Mouse (Mus musculus) layer of hippocampus, adult 9-10 months (tissue): ENCODE measurements around the gene Clec3b.

ENCODE experiments used
- DNase-seq: peaks from one replicate; pipeline ENCODE4 v3.0.0; 2022; ENCODE audit warnings: low spot score

Gene Clec3b

DNA sequence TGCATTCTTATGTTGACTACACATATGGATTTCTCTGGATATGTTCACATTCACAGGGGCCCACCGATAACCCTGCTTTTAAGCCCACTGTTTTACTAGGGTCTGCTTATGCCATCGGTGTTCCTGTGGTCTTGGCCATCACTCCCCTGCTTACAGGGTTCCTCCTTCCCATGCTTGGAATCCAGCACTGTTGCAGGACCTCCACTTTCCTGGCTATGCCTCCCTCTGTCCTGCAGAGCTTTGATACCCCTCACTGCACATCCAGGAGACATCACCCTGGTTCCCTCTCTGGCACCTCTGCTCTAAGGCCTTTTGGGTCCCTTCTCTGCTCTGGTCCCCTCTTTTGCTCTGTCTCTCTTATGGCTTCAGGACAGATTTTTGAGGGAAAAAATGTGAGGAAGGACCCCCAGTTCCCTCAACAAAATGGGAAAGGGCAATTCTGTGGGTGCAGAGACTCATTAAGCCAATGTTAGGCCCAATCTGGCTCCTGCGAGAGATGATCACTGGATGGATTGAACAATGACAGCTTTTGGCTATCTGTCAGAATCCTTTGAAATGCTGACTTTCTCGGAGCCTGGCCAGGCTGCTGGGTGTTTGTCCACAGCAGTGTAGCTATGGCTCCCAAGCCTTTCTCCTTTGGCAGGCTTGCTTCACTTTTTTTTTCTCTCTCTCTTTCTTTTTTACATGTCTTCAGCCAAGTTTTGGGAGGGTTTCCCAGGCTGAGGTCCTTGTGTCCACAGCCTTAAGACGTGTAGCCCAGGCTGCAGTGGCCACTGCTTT lies at the start of gene Clec3b:
Gene Clec3b (plus strand): TSS at position 706 of the 780 bp plus-strand sequence.
- no peak for DNase-seq

DNA sequence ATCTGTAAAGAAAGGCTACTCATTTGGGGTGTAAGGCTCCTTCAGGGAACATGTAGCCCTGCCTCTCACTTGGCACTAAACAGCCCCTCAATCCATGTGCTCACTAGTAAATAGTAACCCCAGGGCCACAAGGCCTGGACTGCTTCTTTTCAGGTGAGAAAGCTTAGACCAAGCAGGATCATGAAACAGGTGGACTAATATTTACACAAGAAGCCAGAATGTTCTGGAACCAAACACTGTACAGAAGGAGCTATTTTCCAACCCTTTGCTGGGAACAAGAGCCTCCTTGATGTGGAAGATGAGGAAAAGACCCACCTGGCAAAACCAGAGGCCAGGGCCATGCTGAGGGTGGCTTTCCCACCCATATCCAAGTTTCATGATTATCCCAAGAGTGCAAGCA lies 47.3 kb upstream of the Clec3b start:
- DNase-seq: no peak

DNA sequence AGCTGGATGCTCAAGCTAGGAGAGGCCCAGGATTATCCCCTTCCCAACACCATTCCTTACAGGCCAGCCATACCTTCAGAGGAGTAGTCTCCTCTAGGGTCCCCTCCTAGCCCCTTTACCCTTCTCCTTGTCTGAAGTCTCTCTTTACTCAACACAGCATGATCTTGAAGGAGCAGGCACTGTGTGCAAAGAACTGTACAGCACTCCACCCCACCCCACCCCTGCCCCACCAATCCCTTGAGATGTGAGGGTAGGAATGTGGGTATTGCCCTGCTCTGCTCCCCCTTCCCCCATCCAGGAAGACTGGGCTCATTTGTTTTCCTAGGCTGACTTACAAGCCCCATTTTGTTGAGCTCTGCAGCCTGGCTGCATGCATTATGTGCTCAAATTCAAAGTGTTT lies 46.4 kb upstream of the Clec3b start:
- DNase-seq: no peak

DNA sequence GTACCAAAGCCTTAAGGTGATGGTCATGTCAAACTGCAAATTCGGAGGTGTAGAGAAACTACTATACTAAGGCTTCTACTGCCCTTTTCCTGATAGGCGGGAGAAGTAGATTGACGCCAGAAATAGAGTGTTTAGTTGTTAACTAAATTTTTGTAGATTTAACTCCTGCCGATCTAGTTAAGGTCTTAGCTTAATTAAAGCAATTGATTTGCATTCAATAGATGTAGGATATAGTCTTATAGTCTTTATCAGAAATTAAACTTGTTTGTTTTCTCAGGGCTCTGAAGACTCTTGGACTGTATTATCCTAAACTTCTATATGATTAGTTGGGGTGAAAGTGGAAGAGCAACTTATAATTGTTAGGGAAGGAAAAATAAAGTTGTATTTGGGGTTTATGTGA lies 43.6 kb upstream of the Clec3b start:
- DNase-seq: no peak

DNA sequence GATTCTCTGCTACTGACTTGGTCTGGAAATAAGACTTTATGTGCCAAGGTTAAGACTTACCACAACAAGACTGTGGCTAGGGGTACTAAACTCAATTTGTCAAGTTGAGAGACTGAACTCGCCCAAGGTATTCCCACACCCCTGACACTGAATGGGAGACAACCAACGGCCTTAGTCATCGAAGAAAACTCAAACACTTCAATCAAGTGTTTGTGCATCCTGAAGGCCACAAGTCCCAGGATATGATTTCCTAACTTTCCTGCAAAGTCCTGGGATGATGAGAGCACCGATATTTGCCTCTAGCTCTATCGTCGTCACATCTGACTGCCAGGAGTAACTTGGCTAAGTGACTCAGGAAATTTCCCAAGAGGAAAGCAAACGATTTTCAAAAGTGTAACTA lies 41.6 kb upstream of the Clec3b start:
- DNase-seq: no peak

DNA sequence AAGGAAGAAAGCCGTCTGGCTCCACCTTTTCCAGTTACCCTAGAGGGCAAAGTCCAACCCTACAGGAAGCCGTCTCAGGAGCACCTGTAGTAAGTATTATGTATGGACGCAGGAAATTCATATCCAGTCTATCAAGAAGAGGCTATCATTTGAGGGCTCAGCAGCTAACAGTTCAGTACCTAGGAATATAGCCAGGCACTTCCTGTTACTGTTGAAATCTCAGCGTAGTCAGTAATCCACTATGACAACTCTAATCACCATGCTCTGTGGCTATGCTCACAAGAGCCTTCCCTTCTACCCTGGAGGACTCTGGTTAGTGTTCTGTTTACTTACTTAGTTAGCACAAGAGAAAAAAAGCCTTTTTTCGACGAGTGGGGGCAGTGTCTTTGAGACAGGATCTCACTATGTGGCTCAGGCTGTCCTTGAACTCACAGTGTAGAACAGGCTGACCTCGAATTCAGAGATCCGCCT lies 39.0 kb upstream of the Clec3b start:
- DNase-seq: no peak

DNA sequence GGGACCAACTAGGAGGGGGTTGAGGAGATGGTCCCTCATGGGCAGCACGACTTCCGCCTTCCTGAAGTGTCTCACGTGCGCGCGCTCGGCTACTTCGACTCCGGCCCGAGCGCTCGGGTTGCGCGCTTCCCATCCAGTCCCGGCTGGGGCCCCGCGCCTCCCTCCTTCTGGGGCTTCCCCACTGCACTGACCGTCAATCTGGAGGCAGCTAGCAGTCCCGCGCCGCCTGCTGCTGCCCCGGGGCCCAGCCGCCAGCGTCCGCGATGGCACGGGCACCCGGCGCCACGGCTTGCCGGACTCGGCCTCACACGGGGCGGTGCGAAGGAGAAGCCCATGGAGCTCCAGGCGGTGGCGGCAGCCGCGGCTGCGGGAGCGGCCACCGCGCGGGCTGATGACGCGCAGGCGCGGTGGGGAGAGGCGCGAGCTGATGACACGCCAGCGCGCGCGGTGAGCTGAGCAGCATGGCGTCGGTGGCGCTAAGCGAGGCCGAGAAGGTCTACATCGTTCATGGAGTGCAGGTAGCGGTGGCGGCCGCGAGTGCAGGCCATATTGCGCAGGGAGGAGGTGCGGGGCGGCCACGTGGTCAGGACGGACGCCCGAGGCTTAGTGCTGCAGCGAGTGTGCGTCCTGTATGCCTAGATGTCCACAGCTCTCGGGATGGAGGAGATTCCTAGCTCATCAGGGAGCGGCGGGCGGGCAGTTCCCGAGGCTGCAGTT lies 37.8 kb upstream of the Clec3b start, which contains the start of the genes Zdhhc3 and Exosc7:
Gene Zdhhc3 (minus strand): TSS at position 401 of the 717 bp plus-strand sequence.
Gene Exosc7 (plus strand): TSS at position 411 of the 717 bp plus-strand sequence.
- peak; percentile 50 for DNase-seq

DNA sequence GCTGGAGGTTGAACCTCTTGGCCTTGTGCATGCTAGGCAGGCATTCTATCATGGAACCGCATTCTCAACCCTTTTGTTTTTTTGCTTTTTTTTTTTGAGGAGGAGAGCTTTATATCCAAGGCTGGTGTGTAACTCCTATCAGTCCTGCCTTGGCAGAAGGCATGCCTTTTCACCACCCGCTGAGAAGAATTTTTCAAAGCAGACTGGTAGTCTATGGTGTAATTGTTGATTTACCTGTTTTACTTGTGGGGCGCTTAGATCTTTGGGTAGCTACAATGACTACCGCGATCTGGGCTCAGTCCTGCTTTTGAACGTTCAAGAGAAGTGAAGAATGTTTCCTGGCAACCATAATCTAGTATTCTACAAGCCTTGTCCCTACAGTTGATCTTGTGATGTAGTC lies 36.8 kb upstream of the Clec3b start:
- no peak for DNase-seq

DNA sequence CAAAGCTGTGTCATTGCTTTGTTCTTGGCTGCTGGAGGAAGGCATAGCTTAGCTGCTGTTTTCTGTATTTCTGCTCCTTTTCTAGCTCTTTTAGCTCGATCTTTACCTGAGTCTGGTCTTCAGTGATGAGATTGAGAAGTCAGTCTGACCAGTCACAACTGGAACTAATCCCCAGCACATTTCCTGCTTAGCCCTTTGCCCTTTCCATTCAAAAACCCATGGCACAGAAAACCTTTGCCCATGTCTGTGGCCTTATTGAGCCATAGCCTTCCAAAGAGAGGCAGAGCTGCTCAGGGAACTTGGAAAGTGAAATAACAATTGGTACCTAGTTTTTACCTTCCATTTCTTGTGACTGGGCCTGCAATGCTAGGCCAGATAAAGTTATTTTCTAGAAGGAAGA lies 35.2 kb upstream of the Clec3b start:
- DNase-seq: no peak

DNA sequence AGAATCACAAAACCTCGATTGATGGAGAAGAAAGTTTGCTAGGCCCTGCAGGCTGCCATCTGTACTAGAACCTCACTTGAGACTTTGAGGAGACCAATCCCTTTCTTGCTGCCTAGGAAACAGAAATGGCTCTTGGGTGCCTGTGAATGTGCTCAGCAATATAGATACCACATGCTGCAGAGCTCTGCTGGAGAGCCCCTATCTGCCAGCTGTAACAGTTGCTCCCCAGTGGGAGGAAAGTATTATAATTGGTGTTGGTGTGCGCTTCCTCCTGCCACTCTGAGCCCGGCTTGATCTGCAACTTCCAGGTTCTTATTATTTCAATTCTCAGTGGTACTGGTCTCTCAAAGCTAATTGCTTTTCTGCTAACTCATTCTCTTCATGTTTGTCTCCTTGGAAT lies 27.7 kb upstream of the Clec3b start:
- no peak for DNase-seq

DNA sequence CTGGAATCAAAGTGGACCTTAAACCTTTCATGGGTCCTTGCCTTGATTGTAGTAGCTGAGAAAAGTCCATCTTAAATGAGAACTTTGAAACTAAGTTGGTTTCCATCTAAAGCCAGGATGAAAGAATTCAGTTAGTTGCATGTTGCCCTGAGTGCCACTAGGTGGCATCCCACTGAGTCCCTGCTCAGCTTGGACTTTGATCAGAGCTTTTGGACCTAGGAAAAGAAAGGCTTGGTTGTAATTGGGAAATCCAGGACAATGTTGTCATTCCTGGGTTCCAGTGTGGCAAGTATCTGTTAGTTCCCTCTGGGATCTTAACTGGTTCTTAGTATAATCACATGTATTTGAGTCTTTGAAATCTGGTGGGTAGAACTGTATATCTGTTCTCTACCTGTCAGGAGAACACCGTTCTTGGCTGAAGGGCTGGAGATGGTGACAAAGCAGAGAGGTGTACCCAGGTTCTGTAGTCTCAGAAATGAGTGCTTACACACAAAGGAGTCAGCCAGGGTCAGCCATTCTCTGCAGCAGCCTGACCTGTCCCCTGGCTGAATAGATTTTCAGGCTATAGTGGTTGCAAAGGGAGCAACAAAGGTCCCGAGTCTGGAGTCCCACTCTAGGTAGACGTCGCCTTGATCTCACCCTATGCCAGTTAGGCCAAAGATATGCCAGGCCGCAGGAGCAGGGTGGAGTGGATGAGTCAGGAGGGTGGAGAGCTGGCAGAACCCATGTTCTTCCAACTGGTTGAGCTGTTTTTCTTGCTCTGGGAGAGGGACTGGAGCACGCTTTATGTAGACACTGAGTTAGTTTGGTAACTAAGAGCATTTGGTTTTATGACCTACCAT lies 27.0 kb upstream of the Clec3b start:
- DNase-seq: no peak

DNA sequence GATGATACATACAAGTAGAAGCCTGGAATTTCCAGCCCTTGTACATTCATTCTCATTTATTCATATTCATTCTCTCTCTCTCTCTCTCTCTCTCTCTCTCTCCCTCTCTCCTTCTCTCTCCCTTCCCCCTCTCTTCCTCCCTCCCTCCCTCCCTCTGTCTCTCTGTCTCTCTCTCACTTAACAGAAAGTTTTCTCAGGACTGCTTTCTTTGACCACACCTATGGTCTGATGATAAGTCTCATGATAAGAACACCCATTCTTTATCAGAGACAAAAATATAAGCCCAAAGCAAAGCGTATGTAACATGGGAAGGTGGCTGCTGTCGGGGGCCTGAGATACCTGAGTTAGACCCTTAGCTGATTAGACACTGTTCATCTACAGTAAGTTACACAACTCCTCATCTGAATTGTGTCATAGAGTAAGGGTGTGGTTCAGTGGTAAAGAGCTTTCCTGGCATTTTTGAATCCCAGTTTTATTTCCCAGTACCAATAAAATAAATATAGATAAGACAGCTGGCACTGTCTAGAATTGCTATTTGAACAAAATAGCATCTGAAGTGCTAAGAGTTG lies 26.2 kb upstream of the Clec3b start:
- DNase-seq: no peak

DNA sequence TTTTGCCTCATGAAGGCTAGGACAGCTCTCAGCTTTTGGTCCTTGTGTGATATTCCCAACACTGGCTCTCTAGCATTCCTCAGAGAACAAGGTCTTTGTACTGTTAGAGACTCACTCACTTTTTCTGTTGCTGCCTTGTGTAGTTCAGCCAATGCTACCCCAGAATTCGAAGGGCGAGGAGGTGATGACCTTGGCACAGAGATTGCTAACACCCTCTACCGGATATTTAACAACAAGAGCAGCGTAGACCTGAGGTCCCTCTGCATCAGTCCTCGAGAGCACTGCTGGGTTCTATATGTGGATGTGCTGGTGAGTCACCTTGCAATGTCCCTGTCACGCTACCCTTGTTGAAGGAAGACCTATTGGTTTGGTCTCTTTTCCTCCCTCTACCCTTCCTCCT lies 23.1 kb upstream of the Clec3b start:
- DNase-seq: no peak

DNA sequence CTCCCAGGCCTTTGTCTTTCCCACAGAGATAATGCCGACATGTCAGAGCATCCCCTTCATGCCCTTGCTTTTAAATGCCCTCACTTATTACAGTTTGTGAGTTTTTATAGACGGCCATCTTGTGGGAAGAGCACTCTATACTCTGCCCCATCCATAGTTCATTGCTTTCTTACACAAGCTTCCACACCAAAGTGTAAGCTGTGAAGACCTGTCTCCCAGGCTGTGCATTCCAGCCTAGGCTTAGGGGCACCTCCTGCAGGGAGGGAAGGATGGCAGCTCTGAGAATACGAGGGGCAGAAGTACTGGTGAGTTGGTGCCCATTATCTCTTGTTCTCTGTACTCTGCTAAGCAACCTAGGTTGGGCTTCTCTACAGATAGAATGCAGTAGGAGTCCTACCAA lies 17.8 kb upstream of the Clec3b start:
- no peak for DNase-seq

DNA sequence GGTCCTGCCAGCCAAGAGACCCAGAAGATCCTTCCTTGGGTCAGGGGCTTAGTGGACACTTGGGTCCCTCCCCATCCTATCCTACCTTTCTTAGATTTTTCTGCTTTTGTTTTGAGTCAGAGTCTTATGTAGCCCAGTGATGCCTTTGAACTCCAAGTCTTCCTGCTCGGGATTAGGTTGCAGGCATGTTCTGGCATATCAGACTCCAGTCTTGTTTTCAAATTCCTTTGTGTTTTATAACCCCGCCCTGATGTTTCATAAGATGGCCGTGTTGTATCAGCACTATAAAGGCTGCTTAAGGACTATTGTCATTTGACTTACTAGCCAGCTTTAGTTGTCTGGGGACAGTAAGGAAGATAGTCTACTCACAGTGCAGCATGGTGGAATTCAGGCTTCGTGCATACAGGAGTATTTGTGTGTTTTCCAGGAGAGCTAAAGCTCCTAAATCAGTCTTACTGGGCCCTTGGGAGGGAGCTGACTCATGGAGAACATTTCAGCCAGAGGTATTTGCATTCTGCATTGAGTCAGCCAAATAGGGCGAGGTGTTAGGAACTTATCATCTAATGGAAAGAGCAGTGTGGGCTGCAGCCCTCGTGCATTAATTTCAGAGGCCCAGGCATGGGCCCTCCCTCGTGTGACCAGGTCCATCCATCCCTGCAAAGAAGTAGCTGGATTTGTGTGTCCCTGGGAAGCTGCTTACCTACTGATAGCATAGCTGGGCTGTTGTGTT lies 13.6 kb upstream of the Clec3b start:
- no peak for DNase-seq

DNA sequence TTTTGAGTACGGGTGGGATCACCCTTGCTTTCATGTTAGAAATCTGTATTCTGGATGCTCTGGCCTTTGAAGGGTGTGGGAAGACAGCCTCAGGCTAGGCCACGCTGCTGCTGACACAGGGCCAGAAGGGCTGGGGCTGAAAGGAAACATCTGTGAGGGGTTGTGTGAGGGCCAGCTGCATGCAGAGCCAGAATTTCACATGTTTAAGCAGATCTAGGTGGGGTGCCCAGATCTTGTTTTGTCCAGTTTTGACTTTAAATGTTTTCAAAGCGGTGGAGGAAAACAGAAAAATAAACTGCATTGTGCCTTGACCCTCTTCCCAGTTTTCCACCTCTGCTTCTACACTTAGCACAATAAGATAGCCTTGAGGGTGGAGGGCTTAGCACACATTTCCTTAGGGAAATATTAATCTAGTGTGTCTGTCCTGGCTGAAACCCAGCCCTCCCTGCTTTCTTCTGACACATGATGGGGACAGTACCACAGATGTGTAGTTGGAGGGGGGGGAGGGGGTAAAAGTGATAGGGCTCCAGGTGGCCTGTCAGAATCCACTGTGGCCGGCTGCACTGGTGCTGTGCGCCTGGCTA lies 11.8 kb upstream of the Clec3b start:
- DNase-seq: no peak

DNA sequence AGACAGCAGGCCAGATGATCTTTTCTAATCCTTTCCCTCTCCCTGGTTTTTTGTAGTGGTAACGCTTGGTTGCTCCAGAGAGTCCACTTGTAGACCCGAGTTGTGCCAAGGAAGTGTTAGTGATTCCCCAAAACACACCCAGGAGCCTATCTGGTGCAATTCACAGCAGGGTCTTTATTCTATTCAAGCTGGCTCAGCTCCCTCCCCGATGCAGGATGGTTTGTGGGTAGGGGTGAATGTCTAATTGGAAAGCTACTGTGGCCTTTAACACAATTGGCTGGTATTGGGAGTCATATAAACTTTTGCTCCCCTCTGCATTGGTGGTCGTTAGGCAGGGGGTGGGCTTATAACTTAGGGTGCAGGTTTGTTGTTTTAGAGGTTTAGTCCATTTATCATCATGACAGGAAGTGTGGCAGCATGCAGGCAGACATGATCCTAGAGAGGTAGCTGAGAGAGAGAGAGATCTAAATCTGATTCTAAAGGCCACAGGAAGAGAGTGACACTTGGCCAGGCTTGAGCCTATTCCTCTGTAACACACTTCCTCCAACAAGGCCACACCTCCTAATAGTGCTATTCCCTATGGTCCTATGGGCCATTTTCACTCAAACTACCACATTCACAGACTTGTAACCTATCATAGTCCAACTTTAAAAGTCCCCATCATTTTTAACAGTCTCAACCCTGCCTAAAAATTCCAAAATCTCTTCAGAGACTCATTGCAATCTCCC lies 10.7 kb upstream of the Clec3b start:
- no peak for DNase-seq

DNA sequence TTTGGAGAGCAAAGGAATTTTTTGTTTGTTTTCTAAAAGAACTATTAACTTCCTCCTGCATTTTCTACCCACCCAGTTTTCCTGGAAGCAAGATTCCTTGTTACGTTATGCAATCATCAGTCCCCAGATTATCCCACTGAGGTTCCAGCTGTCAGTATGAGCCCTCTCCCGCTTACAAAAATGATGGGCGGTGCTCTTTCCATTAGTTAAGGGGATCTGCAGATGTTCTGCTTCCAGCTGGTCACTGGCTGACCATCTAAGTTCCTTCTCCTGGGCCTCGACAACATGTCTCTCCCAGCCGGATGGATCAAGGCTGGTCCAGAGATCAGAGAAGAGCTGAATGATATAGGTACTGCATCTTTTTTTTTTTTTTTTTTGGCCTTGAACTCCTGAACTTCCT lies 2.3 kb upstream of the Clec3b start:
- DNase-seq: no peak

DNA sequence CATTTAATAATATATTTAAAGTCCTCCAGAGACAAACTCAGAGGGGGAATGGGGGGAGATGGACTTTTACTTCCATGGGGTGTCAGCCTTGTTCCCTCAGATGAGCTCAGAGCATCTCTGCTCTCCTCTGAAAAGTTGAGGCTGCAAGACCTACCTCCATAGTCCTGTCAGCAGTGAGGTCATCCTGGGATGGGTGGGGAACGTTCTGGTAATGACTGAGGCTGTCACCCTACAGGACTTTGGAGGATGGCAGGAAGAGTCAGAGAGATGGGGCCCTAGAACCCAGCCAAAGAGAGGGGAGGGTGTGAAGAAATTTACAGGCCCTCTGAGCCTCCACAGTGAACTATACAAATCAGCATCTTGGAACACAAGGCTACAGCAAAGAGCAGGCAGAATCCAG lies 815 bp downstream of the Clec3b start:
- no peak for DNase-seq

DNA sequence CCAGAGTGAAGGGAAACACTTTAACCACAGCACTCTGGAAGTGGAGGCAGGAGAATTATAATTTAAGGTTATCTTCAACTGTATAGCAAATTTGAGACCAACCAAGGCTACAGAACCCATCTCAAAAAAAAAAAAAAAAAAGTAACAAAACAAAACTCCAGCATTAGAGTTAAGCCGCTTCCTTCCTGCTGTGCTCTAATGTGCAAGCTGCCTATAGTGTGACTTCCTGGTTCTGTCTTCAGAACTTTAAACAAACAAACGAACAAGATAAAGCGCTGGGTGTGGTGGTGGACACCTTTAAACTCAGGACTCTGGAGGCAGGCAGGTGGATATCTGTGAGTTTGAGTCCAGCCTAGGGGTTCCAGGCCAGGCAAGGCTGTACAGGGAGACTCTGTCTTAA lies 1.3 kb downstream of the Clec3b start:
- no peak for DNase-seq
